Comparison of ENCODE assay signal across 7 mouse cellular contexts in genomic region chr13:45390312-45390961, GRCm38 (mm10). TPM values are rescaled to one million over a fixed set of nuclear protein-coding genes. Genes with fewer than 3 reads are reported as not detected.
A peak's percentile ranks its signal among the peaks of the same experiment; 100 is the strongest.
DNase-seq lines count a peak whose midpoint lies in the region; ATAC-seq and TF ChIP-seq lines count a peak whose summit lies in the region.

No protein-coding gene starts in this region.

- 0 out of 2 replicates have a peak, but pooled peaks have one; percentile 0 for ATAC-seq in forebrain, embryonic 16.5 days
- ATAC-seq in hindbrain, embryonic 14.5 days (ENCODE audit: low FRiP score) = no peak; the same call in 1 of the 2 replicates
- ATAC-seq in midbrain, postnatal 0 days (ENCODE audit: low FRiP score) = no peak
- 0 out of 2 replicates have a peak, but pooled peaks have one; percentile 0 for ATAC-seq in stomach, embryonic 15.5 days (ENCODE audit: insufficient read depth, low FRiP score, low read depth)

- no peaks in the 10 kb centered on the region for H3K9me3 ChIP-seq in forebrain, embryonic 16.5 days (ENCODE audit: control insufficient read depth, low read length)
- H3K9me3 ChIP-seq in hindbrain, embryonic 14.5 days (ENCODE audit: control insufficient read depth, low read length) = no peaks in the 10 kb centered on the region
- no peaks in the 10 kb centered on the region for H3K9me3 ChIP-seq in midbrain, postnatal 0 days (ENCODE audit: low read length)
- no peaks in the 10 kb centered on the region for H3K9me3 ChIP-seq in stomach, embryonic 15.5 days

- peaks cover 17% of the 10 kb centered on the region for H3K4me1 ChIP-seq in forebrain, embryonic 16.5 days (replicated peaks; ENCODE audit: control insufficient read depth, insufficient read depth, low read length)
- H3K4me1 ChIP-seq in hindbrain, embryonic 14.5 days (replicated peaks; ENCODE audit: control insufficient read depth, insufficient read depth, low read length) = peaks cover 18% of the 10 kb centered on the region
- H3K4me1 ChIP-seq in midbrain, postnatal 0 days (ENCODE audit: insufficient read depth, low read length) = no peaks in the 10 kb centered on the region; the same call in 1 of the 2 replicates
- peaks cover 6% of the 10 kb centered on the region for H3K4me1 ChIP-seq in stomach, embryonic 15.5 days

- H3K36me3 ChIP-seq in forebrain, embryonic 16.5 days (ENCODE audit: control insufficient read depth, insufficient read depth) = no peaks in the 10 kb centered on the region
- H3K36me3 ChIP-seq in hindbrain, embryonic 14.5 days (replicated peaks; ENCODE audit: control insufficient read depth, insufficient read depth) = no peaks in the 10 kb centered on the region
- no peaks in the 10 kb centered on the region for H3K36me3 ChIP-seq in midbrain, postnatal 0 days (ENCODE audit: insufficient read depth, low read length)
- H3K36me3 ChIP-seq in stomach, embryonic 15.5 days = no peaks in the 10 kb centered on the region

- TF ChIP-seq CTCF in midbrain, postnatal 0 days (IDR thresholded peaks at IDR 0.05) = peak; percentile 47

- DNase-seq in NIH3T3 (ENCODE audit: low read depth) (peak; percentile 59), liver (peak; percentile 70)
- DNase-seq in cerebellum, adult 11 months = peak; percentile 43
- peak; percentile 47 for DNase-seq in hindbrain, embryonic 14.5 days (ENCODE audit: low spot score)
- DNase-seq in midbrain, postnatal 0 days (ENCODE audit: low spot score) = peak; percentile 49

- peak overlapping the region; percentile 72 for H3K4me3 ChIP-seq in forebrain, embryonic 16.5 days (replicated peaks; ENCODE audit: low read length)
- H3K4me3 ChIP-seq in hindbrain, embryonic 14.5 days (replicated peaks; ENCODE audit: low read length) = peak overlapping the region; percentile 71
- H3K4me3 ChIP-seq in midbrain, postnatal 0 days (ENCODE audit: low read depth, low read length) = peak overlapping the region; percentile 78
- peak overlapping the region; percentile 64 for H3K4me3 ChIP-seq in stomach, embryonic 15.5 days (replicated peaks)

- peak overlapping the region; percentile 87 for H3K4me2 ChIP-seq in forebrain, embryonic 16.5 days (ENCODE audit: low read length)
- H3K4me2 ChIP-seq in hindbrain, embryonic 14.5 days (replicated peaks) = peak overlapping the region; percentile 98
- peak overlapping the region; percentile 94 for H3K4me2 ChIP-seq in midbrain, postnatal 0 days (ENCODE audit: low read depth, low read length, poor library complexity, severe bottlenecking)
- peak overlapping the region; percentile 91 for H3K4me2 ChIP-seq in stomach, embryonic 15.5 days

- peak overlapping the region; percentile 77 for H3K9ac ChIP-seq in forebrain, embryonic 16.5 days (replicated peaks; ENCODE audit: low read depth, low read length)
- H3K9ac ChIP-seq in hindbrain, embryonic 14.5 days = peak overlapping the region; percentile 71
- peak overlapping the region; percentile 82 for H3K9ac ChIP-seq in midbrain, postnatal 0 days (replicated peaks; ENCODE audit: low read length, poor library complexity, severe bottlenecking)
- peak overlapping the region; percentile 61 for H3K9ac ChIP-seq in stomach, embryonic 15.5 days

- no peaks in the 10 kb centered on the region for H3K27me3 ChIP-seq in forebrain, embryonic 16.5 days (replicated peaks; ENCODE audit: control insufficient read depth, insufficient read depth, low read length)
- 0 out of 2 replicates have a peak, but pooled peaks cover 2% of the 10 kb centered on the region for H3K27me3 ChIP-seq in hindbrain, embryonic 14.5 days (ENCODE audit: control insufficient read depth, insufficient read depth, low read length)
- no peaks in the 10 kb centered on the region for H3K27me3 ChIP-seq in midbrain, postnatal 0 days (ENCODE audit: insufficient read depth, low read length)
- H3K27me3 ChIP-seq in stomach, embryonic 15.5 days (replicated peaks) = no peaks in the 10 kb centered on the region

- no peak overlapping the region for H3K27ac ChIP-seq in forebrain, embryonic 16.5 days (ENCODE audit: low read length)
- no peak overlapping the region for H3K27ac ChIP-seq in hindbrain, embryonic 14.5 days
- H3K27ac ChIP-seq in midbrain, postnatal 0 days (ENCODE audit: low read depth, low read length) = peak overlapping the region; percentile 69
- peak overlapping the region; percentile 74 for H3K27ac ChIP-seq in stomach, embryonic 15.5 days

- 4% methylated on average over 25 of the region's 25 CpGs for WGBS in forebrain, embryonic 16.5 days
- 3% methylated on average over 25 of the region's 25 CpGs for WGBS in hindbrain, embryonic 14.5 days
- WGBS in midbrain, postnatal 0 days = 3% methylated on average over 25 of the region's 25 CpGs
- WGBS in stomach, embryonic 15.5 days = under 1% methylated on average over 25 of the region's 25 CpGs

RNA-seq across cellular contexts. Expression of gene Mylip, which starts 0.9 kb away (rescaled TPM):
- polyA plus RNA-seq in forebrain, embryonic 16.5 days (2015; fragmentation: Nextera tagmentation; extraction: Ambion mirVana) = 5.6 and 5.8 TPM in 2 replicates
- polyA plus RNA-seq in hindbrain, embryonic 14.5 days (2014; fragmentation: Nextera tagmentation; extraction: Ambion mirVana) = 4.8 and 5.2 TPM in 2 replicates
- total RNA-seq in midbrain, postnatal 0 days (2014; rRNA removed) = 11.1 and 16.6 TPM in 2 replicates
- polyA plus RNA-seq in midbrain, postnatal 0 days (2015; fragmentation: Nextera tagmentation; extraction: Ambion mirVana) = 2.9 and 3.7 TPM in 2 replicates
- polyA plus RNA-seq in stomach, embryonic 15.5 days (2015; fragmentation: Nextera tagmentation; extraction: Ambion mirVana) = 11.6 and 12.2 TPM in 2 replicates

Comparison
In these comparisons a context has a peak if more than half of its experiments do, and no peak if none do; other contexts are left out.
1. ATAC-seq: peak in forebrain, embryonic 16.5 days (single experiment) and stomach, embryonic 15.5 days (single experiment); none in hindbrain, embryonic 14.5 days (single experiment) and midbrain, postnatal 0 days (single experiment).
2. H3K27ac ChIP-seq: peak in midbrain, postnatal 0 days (single experiment) and stomach, embryonic 15.5 days (single experiment); none in forebrain, embryonic 16.5 days (single experiment) and hindbrain, embryonic 14.5 days (single experiment).
3. Peak in every context shown above with its lines, with median percentiles within 50 percentile points of each other: DNase-seq, H3K4me2 ChIP-seq, H3K4me3 ChIP-seq and H3K9ac ChIP-seq.